Mouse (Mus musculus): ENCODE data around the gene St8sia1.

The St8sia1 gene

DNA sequence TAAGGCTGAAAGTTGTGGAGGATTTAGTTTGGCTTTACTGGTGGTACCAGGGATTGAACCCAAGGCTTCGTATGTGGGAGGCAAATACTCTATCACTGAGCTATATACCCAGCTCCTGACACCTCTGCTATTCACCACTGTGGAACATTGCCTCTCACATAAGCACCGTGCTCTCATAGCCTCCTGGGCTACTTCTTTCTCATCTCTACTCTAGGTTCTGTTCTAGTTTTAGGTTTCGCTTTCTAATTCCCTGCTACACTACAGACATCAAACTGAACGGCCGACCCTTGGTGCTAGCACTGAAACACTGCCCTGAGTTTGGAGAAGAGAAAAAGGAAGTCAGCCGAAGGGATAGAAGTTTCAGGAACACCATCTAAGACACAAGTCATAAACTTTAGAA is 99.1 kb downstream of the St8sia1 start:
- DNase-seq (ENCODE audit: low spot score in 2 of 2), result no peak

- no peak for DNase-seq (ENCODE audit: low spot score in 2 of 2)
Observed at GRCm38 (mm10) chr6:142863881-142864280, 100.4 kb downstream of the St8sia1 start.

- no peak for DNase-seq (ENCODE audit: low spot score in 2 of 2)
Observed at GRCm38 (mm10) chr6:142862265-142862664, 102.0 kb downstream of the St8sia1 start.

- no peak for DNase-seq (ENCODE audit: low spot score in 2 of 2)
Observed at GRCm38 (mm10) chr6:142860396-142860795, 103.9 kb downstream of the St8sia1 start.

- DNase-seq (ENCODE audit: low spot score in 2 of 2), result no peak
Observed at GRCm38 (mm10) chr6:142859946-142860345, 104.3 kb downstream of the St8sia1 start.

- no peak for DNase-seq (ENCODE audit: low spot score in 2 of 2)
Observed at GRCm38 (mm10) chr6:142858937-142859336, 105.3 kb downstream of the St8sia1 start.

DNA sequence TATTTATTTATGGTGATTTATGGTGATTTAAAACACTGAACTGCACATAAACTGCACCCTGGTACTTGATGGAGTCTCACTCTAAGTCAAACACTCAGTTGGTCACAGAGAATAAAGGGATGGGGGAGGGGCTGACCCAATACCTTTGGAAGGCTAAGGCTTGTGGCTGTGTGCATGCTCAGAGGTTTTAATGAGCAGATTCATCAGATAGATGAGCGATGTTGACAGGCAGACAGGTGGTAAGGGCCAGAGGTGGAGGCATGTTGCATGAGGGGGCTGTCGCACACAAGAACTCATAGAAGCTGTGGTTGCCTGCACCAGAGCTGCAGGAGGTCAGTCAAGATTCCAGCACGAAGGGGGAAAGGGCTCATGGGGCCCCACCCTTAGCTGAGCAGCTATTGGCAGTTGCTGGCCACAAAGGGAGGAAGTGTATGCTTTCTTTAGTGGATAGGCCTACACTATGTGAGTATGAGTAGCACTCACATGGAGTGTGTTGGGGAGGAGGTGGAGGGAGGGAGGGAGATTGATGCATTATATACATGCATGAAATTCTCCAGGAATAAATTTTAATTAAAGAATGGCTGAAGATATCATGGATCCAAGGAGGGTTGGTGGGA is 107.9 kb downstream of the St8sia1 start:
- no peak for DNase-seq (ENCODE audit: low spot score in 2 of 2)

- no peak for DNase-seq (ENCODE audit: low spot score in 2 of 2)
Observed at GRCm38 (mm10) chr6:142855761-142856160, 108.5 kb downstream of the St8sia1 start.

- no peak for DNase-seq (ENCODE audit: low spot score in 2 of 2)
Observed at GRCm38 (mm10) chr6:142852419-142853377, 111.6 kb downstream of the St8sia1 start.

GRCm38 (mm10) chr6:142850436-142850835 is 113.8 kb downstream of the St8sia1 start:
- peak in 1 of 2 experiments; percentile 46 for DNase-seq (ENCODE audit: low spot score in 2 of 2)

DNA sequence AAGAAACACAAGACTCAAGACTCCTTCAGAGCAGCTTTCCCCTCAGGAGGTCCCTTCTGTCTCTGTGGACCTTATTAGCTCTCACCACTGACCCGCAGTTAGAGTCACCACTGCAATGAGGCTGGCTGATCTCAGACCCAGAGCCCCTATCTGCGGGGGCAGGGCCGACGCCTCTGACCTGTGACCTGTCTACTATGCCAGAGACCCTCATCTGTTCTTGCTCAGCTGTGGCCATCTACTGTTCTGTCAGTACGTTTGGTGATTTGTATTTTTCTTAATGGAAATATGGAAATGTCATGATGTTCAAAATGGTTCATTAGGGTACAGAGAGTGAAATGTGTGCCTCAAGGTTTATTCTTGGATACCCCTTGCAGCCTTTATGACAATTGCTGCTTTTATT is 114.9 kb downstream of the St8sia1 start:
- DNase-seq (ENCODE audit: low spot score in 2 of 2), result no peak

- DNase-seq (ENCODE audit: low spot score in 2 of 2), result no peak
Observed at GRCm38 (mm10) chr6:142847914-142848674, 116.2 kb downstream of the St8sia1 start.

- no peak for DNase-seq (ENCODE audit: low spot score in 2 of 2)
Observed at GRCm38 (mm10) chr6:142846855-142847254, 117.4 kb downstream of the St8sia1 start.

- no peak for DNase-seq (ENCODE audit: low spot score in 2 of 2)
Observed at GRCm38 (mm10) chr6:142845066-142845465, 119.2 kb downstream of the St8sia1 start.

- DNase-seq (ENCODE audit: low spot score in 2 of 2), result no peak
Observed at GRCm38 (mm10) chr6:142844061-142844460, 120.2 kb downstream of the St8sia1 start.

DNA sequence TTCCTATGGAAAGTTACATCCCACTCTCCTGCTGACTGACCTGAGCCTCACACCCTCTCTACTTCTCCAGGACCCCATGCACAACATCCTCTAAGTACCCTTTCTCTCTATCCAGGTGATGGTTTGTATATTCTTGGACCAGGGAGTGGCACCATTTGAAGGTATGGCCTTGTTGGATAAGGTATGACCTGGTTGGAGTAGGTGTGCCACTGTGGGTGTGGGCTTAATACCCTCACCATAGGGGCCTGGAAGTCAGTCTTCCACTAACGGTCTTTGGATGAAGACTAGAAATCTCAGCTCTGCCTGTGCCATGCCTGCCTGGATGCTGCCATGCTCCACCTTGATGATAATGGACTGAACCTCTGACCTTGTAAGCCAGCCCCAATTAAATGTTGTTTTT is 125.8 kb downstream of the St8sia1 start:
- DNase-seq (ENCODE audit: low spot score in 2 of 2), result no peak

- DNase-seq (ENCODE audit: low spot score in 2 of 2), result no peak
Observed at GRCm38 (mm10) chr6:142837326-142837725, 126.9 kb downstream of the St8sia1 start.

DNA sequence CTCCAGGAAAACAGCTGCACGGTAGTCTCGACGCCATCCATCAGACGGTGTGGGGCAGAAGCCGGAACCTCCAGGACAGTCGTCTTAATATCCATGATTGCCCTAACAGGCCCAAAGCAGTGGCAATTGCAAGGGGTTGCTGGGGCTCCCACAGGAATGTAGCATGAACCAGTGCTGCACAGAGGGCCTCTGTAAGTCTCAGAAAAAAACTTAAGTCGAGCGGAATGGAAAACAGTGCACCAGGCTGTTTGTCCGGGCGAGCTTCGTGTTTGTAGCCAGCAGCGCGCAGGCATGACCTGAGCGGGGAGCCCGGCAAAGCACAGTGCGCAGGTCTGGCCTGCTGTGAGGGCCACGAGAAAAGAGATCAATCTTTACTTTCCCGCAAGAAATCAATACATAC is 128.5 kb downstream of the St8sia1 start:
- DNase-seq (ENCODE audit: low spot score in 2 of 2), result peak in 1 of 2 experiments; percentile 39

- peak in 1 of 2 experiments; percentile 7 for DNase-seq (ENCODE audit: low spot score in 2 of 2)
Observed at GRCm38 (mm10) chr6:142834911-142835310, 129.3 kb downstream of the St8sia1 start.

DNA sequence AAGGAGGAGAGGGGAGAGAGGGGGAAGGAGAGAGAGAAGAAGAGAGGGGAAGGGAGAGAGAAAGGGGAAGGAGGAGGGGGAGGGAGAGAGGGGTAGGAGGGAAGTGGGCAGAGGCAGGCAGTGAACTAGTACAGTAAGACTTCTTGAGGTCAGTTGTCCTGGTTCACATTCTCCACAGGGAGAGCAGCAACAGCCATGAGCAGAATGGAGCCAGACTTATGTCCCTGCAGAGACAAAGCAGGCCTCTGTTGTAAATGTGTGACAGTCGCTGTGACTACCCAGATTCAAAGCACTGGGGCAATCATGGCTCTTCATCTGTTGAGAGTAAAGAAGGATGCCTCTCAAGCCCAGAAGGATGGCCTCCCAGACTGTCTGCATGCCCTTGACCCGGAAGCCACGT is 132.5 kb downstream of the St8sia1 start:
- DNase-seq (ENCODE audit: low spot score in 2 of 2), result peak in 1 of 2 experiments; percentile 16

DNA sequence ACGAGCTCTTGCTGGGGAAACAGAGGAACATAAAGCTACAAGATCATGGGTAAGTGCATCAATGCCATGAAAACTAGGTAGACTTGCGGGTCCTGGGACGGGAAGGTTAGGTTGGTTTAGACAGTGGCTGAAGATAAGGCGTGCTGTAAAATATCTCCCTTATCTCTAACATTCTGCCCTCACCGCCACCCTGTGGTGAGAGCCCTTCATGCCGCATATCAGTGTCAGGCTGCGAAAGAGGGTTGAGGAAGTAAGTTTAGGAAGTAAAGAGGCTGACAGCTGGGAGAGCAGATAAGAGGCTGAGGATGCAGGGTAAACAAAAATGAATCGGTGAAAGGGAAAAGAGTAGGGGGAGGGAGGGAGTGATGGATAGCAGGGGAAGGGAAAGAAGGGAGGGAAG is 133.0 kb downstream of the St8sia1 start:
- DNase-seq (ENCODE audit: low spot score in 2 of 2), result peak in 1 of 2 experiments; percentile 23

GRCm38 (mm10) chr6:142830221-142830620 is 134.0 kb downstream of the St8sia1 start:
- DNase-seq (ENCODE audit: low spot score in 2 of 2), result no peak
